Mouse (Mus musculus) megakaryocyte, adult 5-6 weeks (primary cell): ENCODE measurements around the gene Trp53. TPM values are rescaled to one million over a fixed set of nuclear protein-coding genes. Genes with fewer than 3 reads are reported as not detected.

Experiments used
- ATAC-seq: 2 replicates; pipeline ENCODE4 v1.8.0; 2016; ENCODE audit warnings: mild to moderate bottlenecking, inconsistent platforms; ENCODE audit not compliant: poor library complexity, severe bottlenecking
- total RNA-seq, 2 experiments: library from RNA; stranded (forward) in 1 of 2; stranded (reverse) in 1 of 2; fragments of 153-499, 151-499 nt in 1 of 2; fragments of 221-1000, 200-1000 nt in 1 of 2; gene quantifications; 2 replicates each; pipeline versions ENCODE4 v1.2.3 to v1.2.4; 2015 to 2017

Gene Trp53
- total RNA-seq, 2 experiments from 2014 or later, result 21.8 to 59.2 TPM

DNA sequence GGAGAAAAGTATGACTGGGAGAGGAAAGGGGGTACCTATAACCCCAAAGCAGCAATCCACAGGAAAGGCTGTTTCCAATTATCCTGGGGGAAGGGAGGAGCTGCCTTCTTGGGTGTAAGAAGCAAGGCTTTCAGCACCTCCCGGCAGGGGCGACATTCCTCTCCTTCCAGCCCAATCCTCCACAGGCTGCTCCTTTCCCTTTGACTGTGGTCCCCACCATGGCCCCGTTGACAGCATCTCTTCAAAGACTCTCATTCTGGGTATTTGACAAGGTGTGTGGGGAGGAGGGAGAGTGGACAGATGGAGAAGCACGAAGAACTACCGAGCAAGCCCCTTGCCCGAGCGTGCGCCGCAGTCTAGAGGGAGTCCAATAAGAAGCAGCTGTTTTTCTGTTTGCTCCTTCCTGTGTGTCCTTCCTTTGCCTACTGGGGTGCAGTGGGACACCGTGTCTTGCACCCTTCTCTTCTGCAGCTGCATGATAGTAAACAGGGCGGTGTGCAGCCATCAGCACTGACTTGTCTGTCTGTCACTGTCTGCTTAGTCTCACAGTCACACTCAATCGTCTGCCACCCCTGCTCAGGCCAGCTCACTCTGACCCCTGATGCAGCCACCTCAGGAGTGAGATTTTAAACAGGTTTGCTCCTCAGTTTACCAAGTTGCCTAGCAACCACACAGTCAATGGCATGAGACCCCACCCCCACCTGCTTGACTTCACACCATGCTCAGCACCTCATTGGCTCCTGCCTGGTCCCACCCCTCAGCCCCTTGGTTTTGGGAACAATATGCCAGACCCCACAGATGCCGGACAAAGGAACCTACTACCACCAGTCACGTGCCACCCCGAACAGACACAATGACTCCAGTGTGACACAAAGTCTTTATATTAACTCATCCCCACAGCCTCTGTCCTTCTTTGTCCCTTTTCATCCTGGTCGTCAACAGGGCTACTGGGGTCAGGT lies 19.0 kb upstream of the Trp53 start:
- no peak for ATAC-seq

GRCm38 (mm10) chr11:69563373-69563772 lies 16.8 kb upstream of the Trp53 start:
- no peak for ATAC-seq

GRCm38 (mm10) chr11:69564391-69564790 lies 15.8 kb upstream of the Trp53 start:
- no peak for ATAC-seq

DNA sequence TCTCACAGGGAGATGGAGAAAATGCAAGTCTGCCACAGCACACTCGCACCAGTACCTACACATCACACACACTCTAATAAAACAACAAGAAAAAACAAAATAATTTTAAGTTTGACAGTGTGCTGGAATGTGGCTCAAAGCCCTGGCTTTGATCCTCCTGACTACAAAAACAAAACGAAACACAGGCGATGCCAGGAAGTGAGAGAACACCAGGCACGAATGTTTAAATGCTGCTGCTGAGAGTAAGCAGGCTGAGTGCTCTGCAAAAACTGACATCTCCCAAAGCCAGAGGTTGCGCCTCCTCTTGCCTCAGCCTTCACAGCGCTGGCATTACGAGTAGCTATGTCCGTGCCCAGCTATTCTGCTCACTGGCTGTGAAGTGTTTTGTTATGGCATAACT lies 15.0 kb upstream of the Trp53 start:
- no peak for ATAC-seq

DNA sequence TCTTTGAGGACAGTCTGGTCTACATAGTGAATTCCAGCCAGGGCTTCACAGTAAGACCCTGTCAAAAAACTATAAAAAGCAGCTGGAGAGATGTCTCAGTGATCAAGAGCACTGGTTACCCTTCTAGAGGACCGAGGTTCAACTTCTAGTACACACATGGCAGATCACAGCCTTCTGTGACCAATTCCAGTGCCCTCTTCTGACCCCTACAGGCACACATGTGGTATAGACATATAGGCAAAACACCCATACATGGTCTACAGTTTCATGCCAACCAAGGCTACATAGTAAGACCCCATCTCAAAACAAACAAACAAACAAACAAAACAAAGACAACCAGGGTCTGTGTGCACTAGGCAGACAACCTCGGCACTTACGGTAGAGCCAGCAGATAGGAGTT lies 4.9 kb upstream of the Trp53 start:
- ATAC-seq, result no peak

- no peak for ATAC-seq
Observed at GRCm38 (mm10) chr11:69576307-69576706, 3.9 kb upstream of the Trp53 start.

- ATAC-seq, result no peak
Observed at GRCm38 (mm10) chr11:69578301-69578700, 1.9 kb upstream of the Trp53 start.

- ATAC-seq, result peak; percentile 68
Observed at GRCm38 (mm10) chr11:69579128-69580017, 786 bp upstream of the Trp53 start.

- no peak for ATAC-seq
Observed at GRCm38 (mm10) chr11:69580572-69581146, 500 bp downstream of the Trp53 start.

DNA sequence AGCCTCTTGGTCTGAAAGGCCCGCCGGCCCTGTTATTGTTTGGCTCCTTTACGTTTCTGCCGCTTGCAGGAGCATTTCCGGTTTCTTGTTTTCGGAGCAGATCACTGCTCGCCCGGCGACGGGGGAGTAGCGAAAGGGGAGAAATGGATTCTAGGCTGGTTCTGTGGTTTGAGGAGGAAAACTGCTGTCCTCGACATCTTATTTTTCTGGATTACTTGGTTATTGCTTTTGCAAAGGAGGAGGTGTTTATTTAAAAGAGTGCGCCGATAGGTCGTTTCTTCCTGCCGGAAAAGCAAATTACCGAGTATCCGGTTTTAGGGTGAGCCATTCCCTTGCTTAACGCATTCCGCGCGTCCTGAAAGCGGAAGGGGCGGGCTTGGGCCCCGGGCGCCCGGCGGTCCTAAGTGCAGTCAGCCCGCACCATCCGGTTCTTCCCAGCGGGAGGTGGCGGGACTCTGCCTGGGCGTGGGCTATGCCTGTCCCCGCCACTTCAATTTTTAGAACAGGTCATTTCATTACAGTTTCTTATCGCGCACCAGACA lies 1.1 kb downstream of the Trp53 start:
- peak; percentile 69 for ATAC-seq

DNA sequence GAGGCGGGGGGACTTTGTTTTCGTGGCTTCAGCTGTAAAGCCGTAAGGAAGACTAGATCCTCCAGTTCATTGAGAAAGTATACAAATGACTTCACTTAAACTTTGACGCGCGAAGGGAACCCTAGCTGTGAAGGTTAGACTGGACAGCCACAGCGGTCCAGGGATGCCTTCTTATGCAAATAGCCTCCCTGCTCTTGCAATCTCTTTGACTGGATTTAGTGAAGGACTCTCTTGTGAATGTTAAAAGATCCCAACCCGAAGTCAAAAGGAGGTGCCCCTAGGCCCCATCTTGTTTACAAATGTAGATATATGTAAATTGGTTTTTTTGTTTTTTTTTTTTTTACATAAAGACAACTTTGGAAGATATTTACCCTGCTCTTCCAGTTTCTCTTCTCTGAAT lies 1.7 kb downstream of the Trp53 start:
- no peak for ATAC-seq

DNA sequence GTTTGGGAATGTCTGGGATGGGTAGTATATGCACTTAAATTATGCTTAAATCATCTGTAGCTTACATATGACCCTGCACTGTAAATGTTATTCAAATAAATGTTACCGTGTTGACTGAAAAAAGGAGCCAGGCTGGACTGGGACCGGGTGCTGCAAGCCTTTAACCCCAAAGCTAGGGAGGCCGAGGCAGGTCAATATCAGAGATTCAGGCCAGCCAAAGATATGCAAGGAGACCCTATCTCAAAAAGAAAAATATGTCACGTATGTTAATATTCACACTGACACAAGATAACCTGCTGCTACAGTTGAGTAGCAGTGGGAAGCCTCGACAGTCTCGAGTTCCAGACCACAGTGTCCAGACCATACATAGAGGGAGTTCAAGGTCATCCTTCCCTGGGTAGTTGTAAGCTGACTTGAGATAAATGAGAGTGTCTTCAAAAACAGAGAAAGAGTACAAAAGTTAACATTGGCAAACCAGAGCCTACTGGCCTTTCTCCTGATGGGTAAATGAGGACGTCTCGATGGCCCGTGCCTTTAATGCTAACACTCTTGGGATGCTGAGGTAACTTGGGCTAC lies 2.2 kb downstream of the Trp53 start:
- ATAC-seq, result no peak

GRCm38 (mm10) chr11:69584008-69584407 lies 3.8 kb downstream of the Trp53 start:
- ATAC-seq, result no peak

DNA sequence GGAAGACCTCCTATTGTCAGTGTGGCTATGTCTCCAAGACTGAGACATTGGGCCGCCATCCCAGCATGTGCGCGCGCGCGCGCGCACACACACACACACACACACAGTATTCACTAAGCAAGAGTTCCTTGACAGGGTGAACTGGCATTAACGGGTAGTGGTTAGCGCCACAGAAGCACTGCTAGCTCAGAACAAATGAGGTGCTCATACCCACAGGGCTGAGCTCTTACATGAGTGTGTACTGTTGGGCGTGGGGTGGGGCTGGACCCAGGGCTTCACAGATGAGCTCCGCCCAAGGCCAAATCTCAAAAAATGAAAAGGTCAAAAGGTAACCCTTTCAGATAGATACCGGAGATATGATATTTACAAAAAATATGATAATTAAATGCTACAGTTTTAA lies 4.8 kb downstream of the Trp53 start:
- ATAC-seq, result no peak

GRCm38 (mm10) chr11:69585718-69586325 lies 5.7 kb downstream of the Trp53 start:
- peak; percentile 55 for ATAC-seq

DNA sequence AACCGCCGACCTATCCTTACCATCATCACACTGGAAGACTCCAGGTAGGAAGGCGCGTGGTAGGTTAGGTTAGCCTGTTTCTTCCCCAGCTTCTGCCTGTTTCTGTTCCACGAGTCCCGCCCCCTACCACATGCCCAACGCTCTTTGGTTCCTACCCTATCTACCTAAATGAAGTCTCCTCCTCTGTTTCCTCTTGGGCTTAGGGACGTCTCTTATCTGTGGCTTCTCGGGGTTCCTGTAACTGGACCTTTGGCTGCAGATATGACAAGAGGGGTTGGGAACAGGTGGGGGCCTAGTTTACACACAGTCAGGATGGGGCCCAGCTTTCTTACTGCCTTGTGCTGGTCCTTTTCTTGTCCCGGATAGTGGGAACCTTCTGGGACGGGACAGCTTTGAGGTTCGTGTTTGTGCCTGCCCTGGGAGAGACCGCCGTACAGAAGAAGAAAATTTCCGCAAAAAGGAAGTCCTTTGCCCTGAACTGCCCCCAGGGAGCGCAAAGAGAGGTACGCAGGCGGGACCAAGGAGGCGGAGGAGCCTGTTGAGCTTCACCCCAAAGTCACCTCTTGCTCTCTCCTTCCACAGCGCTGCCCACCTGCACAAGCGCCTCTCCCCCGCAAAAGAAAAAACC lies 9.2 kb downstream of the Trp53 start:
- no peak; the same call in 1 of the 2 replicates for ATAC-seq

GRCm38 (mm10) chr11:69590622-69591021 lies 10.5 kb downstream of the Trp53 start:
- no peak for ATAC-seq

- ATAC-seq, result no peak
Observed at GRCm38 (mm10) chr11:69591424-69591823, 11.3 kb downstream of the Trp53 start.

- ATAC-seq, result no peak
Observed at GRCm38 (mm10) chr11:69591899-69592637, 11.9 kb downstream of the Trp53 start.
